Mouse (Mus musculus) liver, embryonic 12.5 days (tissue): ENCODE measurements around the gene Gpr173. TPM values are rescaled to one million over a fixed set of nuclear protein-coding genes. Genes with fewer than 3 reads are reported as not detected.
A peak's percentile ranks its signal among the peaks of the same experiment; 100 is the strongest.
"Not testable (repeated sequence)": the region's sequence is repeated elsewhere in the genome, so short reads cannot be mapped to it uniquely, and the experiment has no call there.

Source experiments
- ATAC-seq: fragments of 200-750 bp; cut with Nextera tagmentation; 2 replicates; pipeline ENCODE4 v1.8.0; 2017; ENCODE audit warnings: moderate number of reproducible peaks, mild to moderate bottlenecking, moderate library complexity
- H3K27ac ChIP-seq: fragments of 300-500 bp; sonication (generic); 2 replicates; pipeline ENCODE4 v1.5.1; 2016; ENCODE audit warnings: mild to moderate bottlenecking
- H3K27me3 ChIP-seq: fragments of 300-500 bp; sonication (generic); replicated peaks from 2 replicates; pipeline ENCODE4 v1.6.1; 2016; ENCODE audit warnings: mild to moderate bottlenecking, moderate library complexity
- H3K36me3 ChIP-seq: fragments of 300-500 bp; sonication (generic); 2 replicates; pipeline ENCODE4 v1.6.1; 2016; ENCODE audit warnings: mild to moderate bottlenecking, moderate library complexity
- H3K4me1 ChIP-seq: fragments of 300-500 bp; sonication (generic); 2 replicates; pipeline ENCODE4 v1.6.1; 2016
- H3K4me2 ChIP-seq: fragments of 300-500 bp; sonication (generic); 2 replicates; pipeline ENCODE4 v1.6.1; 2016; ENCODE audit warnings: mild to moderate bottlenecking, moderate library complexity
- H3K4me3 ChIP-seq: fragments of 300-500 bp; sonication (generic); 2 replicates; pipeline ENCODE4 v1.5.1; 2016; ENCODE audit warnings: mild to moderate bottlenecking, moderate library complexity
- H3K9ac ChIP-seq: fragments of 300-500 bp; sonication (generic); 2 replicates; pipeline ENCODE4 v1.6.1; 2016; ENCODE audit warnings: mild to moderate bottlenecking, moderate library complexity
- H3K9me3 ChIP-seq: fragments of 300-500 bp; sonication (generic); replicated peaks from 2 replicates; pipeline ENCODE4 v1.6.1; 2016; ENCODE audit warnings: mild to moderate bottlenecking, moderate library complexity
- WGBS: fragments of 180-500 bp; shearing (Covaris S2); methylation state at CpG from one replicate; pipeline ENCODE4 v1.1.7; 2016; ENCODE audit not compliant: insufficient replicate concordance; 5-methylcytosine and 5-hydroxymethylcytosine counted together
- polyA plus RNA-seq: library from polyadenylated mRNA; unstranded; fragments of >200 nt; fragmentation: Nextera tagmentation; extraction: Ambion mirVana; gene quantifications from 2 replicates; pipeline ENCODE4 v1.2.1, GENCODE M21; 2016

Gene Gpr173
- polyA plus RNA-seq, 1 experiment from 2014 or later: 0.29 TPM

DNA sequence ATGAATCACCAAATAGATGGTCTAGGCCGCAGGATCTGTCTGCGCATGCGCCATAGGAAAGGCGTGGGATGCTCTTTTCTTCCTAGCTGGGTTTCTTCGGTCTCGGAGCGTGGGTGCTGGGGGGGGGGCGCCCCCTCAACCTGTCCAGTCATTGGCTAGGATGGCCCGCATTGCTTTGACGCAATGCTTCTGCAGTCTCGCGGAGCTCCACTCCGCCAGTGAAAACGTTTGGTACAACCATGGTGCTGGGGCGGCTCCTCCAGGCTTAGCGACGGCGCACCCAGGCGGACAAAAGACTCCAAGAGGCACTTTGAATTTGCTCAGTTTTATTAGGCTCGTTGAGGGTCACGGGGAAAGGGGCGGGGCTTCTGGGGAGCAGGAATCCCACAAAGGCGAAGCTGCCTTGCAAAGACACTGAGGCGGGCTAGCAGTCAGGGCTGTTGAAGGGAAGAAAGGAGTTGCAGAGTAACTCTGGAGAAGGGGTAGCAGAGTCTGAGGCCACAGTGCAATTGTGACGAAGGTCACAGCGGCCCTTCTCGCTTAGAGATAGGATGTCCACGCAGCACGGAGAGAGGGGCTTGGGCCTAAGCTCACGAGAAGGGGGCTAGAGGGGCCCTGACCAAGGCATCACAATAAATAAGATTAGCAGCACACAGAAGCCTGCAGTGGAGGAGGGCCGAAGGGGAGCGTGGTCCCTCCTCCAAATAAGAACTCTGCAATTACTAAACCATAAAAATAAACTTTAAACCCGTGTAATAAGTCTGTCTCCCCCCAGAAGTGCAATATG, 31.8 kb downstream of the Gpr173 start:
- no peaks in the 10 kb centered on the region for H3K9me3 ChIP-seq
- peak overlapping the region; percentile 68 for H3K4me2 ChIP-seq

DNA sequence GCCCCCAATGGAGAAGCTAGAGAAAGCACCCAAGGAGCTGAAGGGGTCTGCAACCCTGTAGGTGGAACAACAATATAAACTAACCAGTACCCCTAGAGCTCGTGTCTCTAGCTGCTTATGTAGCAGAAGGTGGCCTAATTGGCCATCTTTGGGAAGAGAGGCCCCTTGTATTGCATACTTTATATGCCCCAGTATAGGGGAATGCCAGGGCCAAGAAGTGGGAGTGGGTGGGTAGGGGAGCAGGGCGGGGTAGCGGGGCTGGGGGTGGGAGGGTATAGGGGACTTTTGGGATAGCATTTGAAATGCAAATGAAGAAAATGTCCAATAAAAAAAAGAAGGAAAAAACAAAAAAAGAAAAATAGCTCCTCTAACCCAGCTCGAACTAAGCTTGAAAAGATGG, 32.4 kb downstream of the Gpr173 start:
- 0 out of 2 replicates have a peak, but pooled peaks have one; percentile 1 for ATAC-seq
- H3K4me3 ChIP-seq: peak overlapping the region; percentile 56
- peaks cover 16% of the 10 kb centered on the region for H3K27me3 ChIP-seq
- 52% methylated on average over 4 of the region's 4 CpGs for WGBS
- H3K4me2 ChIP-seq: peak overlapping the region; percentile 68
- not testable (repeated sequence) for H3K9ac ChIP-seq, H3K9me3 ChIP-seq
- H3K27ac ChIP-seq: 0 out of 2 replicates have a peak overlapping the region, but pooled peaks have one; percentile 75
- peaks cover 15% of the 10 kb centered on the region for H3K36me3 ChIP-seq
- peaks cover 10% of the 10 kb centered on the region for H3K4me1 ChIP-seq

More for the DNA sequence above, 31.8 kb downstream of the Gpr173 start:
- Histone ChIP-seq H3K27me3 (peaks cover 22% of the 10 kb centered on the region), H3K36me3 (peaks cover 15% of the 10 kb centered on the region), H3K9ac (peak overlapping the region; percentile 46; the same call in 1 of the 2 replicates), H3K27ac (peak overlapping the region; percentile 75), H3K4me1 (peaks cover 16% of the 10 kb centered on the region), H3K4me3 (peak overlapping the region; percentile 56)
- 10% methylated on average over 33 of the region's 33 CpGs for WGBS
- ATAC-seq: peak; percentile 92

DNA sequence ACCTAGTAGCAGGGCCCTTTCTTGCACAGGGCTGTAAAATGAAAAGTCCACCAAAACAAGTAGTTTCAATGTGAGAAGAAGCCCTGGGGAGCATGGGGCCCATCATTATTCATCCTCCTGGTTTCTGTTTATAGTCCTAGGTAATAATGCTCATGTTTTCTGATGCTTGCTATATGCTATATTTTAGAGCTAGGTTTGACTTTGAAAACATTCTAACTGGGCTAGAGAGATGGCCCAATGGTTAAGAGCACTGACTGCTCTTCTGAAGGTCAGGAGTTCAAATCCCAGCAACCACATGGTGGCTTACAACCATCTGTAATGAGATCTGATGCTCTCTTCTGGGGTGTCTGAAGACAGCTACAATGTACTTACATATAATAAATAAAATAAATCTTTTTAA, 39.1 kb downstream of the Gpr173 start:
- H3K4me1 ChIP-seq, H3K36me3 ChIP-seq, ATAC-seq, H3K27ac ChIP-seq, H3K9me3 ChIP-seq, H3K4me3 ChIP-seq, H3K9ac ChIP-seq, H3K27me3 ChIP-seq, H3K4me2 ChIP-seq: not testable (repeated sequence)

DNA sequence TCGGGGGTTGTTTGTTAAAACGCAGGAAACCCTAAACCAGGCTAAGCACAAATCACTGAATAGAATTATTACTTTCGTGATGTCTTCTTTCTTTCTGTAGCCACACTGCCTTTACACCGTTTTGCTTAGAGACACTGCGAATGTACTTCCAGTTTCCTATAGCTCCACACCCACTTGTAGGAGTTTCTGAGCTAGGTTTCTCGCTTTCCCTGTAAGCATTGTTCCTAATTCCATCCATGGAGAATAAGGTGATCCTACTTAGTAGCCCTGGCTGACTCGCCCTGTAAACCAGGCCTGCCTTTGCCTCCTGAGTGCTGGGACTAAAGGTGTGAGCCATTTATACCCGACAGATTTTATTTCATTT, 40.8 kb downstream of the Gpr173 start:
- H3K4me3 ChIP-seq: peak overlapping the region; percentile 65
- H3K9ac ChIP-seq: peak overlapping the region; percentile 48; the same call in 1 of the 2 replicates
- peaks cover 9% of the 10 kb centered on the region; the same call in 1 of the 2 replicates for H3K27me3 ChIP-seq
- ATAC-seq: peak; percentile 43
- no peaks in the 10 kb centered on the region for H3K36me3 ChIP-seq
- no peaks in the 10 kb centered on the region for H3K9me3 ChIP-seq
- H3K4me1 ChIP-seq: peaks cover 9% of the 10 kb centered on the region; the same call in 1 of the 2 replicates
- 19% methylated on average over 8 of the region's 8 CpGs for WGBS
- no peak overlapping the region for H3K27ac ChIP-seq
- peak overlapping the region; percentile 74 for H3K4me2 ChIP-seq

DNA sequence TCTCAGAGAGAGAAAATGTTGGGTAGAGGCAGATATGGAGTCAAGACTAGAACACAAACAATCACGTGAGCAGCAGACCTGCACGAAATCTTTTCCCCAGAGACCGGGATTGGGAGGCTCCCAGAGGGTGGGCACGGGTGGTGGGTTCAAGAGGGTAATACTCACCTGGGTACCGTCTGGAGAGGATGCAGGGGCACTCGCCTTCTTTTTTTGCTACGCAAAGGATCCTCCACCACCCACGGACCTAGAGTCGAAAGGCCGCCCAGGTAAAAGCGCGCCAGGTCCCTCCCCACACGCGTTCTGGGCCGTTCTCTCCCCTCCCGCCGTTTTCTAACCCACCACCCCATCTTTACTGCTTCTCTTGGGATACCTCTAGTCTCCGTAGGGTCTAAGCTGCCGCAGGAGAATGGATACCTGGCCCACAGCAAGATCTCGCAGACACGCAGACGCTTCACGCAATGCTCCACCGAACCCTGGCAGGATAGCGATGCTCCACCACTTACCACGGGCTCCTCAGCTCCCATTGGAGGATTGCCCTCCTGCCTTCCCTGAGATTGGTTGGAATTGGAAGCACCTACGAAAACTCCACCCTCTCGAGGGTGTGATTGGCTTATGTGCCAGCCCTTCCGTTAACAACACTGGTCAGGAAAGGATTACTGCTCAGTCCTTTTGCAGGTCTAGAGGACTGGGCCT, 41.4 kb downstream of the Gpr173 start, which contains the start of gene Kantr:
Kantr (minus strand) TSS at position 500 of the 693 bp plus-strand sequence.
- Histone ChIP-seq H3K4me3 (peak within 1 kb of the TSS; percentile 65), H3K9ac (peak within 1 kb of the TSS; percentile 67), H3K4me1 (peaks cover 9% of the 10 kb centered on the region; the same call in 1 of the 2 replicates), H3K9me3 (no peaks in the 10 kb centered on the region), H3K4me2 (peak within 1 kb of the TSS; percentile 74), H3K27ac (peak within 1 kb of the TSS; percentile 20; the same call in 1 of the 2 replicates), H3K36me3 (no peaks in the 10 kb centered on the region), H3K27me3 (peaks cover 9% of the 10 kb centered on the region; the same call in 1 of the 2 replicates)
- 7% methylated on average over 29 of the region's 29 CpGs for WGBS
- peak; percentile 100 for ATAC-seq

DNA sequence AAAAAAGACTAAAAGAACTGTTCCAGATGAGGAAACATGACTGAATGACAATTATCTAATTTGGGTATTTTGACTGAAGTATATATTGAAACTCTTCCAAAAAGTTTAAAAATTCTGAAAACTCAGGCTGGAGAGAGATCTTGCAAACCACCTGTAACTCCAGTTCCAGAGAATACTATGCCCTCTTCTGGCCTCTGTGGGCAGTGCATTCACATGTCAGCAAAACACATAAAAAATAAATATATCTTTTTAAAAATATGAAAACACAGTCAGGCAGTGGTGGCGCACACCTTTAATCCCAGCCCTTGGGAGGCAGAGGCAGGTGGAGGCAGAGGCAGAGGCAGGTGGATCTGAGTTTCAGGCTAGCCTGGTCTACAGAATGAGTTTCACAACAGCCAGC, 44.9 kb downstream of the Gpr173 start:
- 53% methylated on average over 1 of the region's 1 CpGs for whole genome bisulfite sequencing
- no peak overlapping the region for H3K4me3 ChIP-seq

DNA sequence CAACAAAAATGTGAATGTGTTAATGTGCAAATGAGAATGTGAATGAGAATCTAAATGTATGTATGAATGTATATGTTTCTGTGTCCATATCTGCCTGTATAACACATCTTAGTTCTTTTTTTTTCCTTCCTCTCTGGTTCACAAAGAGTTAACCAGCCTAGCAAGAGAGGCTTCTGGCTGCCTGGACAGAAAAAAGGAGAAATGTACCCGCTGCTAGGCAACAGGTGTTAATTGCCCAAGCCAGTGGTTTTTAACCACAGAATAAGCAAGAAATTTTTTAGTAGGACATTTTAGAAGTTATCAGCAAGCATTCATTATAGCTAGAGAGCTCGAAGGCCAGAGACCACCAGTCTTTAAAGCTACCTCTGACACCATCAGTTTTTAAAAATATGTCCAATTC, 45.7 kb downstream of the Gpr173 start:
- Histone ChIP-seq H3K36me3 (no peaks in the 10 kb centered on the region), H3K9ac (no peak overlapping the region), H3K4me2 (no peak overlapping the region), H3K9me3 (no peaks in the 10 kb centered on the region), H3K4me3 (no peak overlapping the region), H3K4me1 (peaks cover 9% of the 10 kb centered on the region; the same call in 1 of the 2 replicates), H3K27ac (no peak overlapping the region), H3K27me3 (peaks cover 6% of the 10 kb centered on the region; the same call in 1 of the 2 replicates)
- 50% methylated on average over 2 of the region's 2 CpGs for whole genome bisulfite sequencing
- no peak for ATAC-seq

More for the DNA sequence above, 44.9 kb downstream of the Gpr173 start:
- H3K4me2 ChIP-seq: no peak overlapping the region
- no peaks in the 10 kb centered on the region for H3K9me3 ChIP-seq
- H3K4me1 ChIP-seq: peaks cover 9% of the 10 kb centered on the region; the same call in 1 of the 2 replicates
- H3K9ac ChIP-seq: no peak overlapping the region
- no peak for ATAC-seq
- no peaks in the 10 kb centered on the region for H3K36me3 ChIP-seq
- H3K27me3 ChIP-seq: peaks cover 6% of the 10 kb centered on the region; the same call in 1 of the 2 replicates
- no peak overlapping the region for H3K27ac ChIP-seq

DNA sequence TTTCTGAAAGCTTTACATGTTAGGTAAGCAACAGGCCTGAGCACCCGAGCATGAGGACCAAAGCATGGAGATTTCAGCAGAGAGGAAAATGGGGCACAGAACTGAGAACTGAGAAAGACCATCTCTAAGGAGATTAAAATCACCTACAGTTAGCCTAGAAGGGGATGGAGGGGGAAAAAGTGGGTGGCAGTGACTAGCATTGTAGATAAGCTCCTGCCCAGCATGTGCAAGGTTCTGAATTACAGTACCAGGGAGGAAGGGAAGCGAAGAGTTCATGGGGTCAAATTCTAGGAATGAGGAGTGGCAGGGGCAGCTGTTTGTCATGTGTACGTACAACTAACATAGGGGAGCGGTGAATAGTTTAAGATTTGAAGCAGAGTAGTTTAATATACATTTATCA, 48.0 kb downstream of the Gpr173 start:
- WGBS: 64% methylated on average over 4 of the region's 4 CpGs
- ATAC-seq: no peak
- H3K9ac ChIP-seq: no peak overlapping the region
- H3K36me3 ChIP-seq: no peaks in the 10 kb centered on the region
- no peaks in the 10 kb centered on the region for H3K9me3 ChIP-seq
- no peaks in the 10 kb centered on the region; the same call in 1 of the 2 replicates for H3K27me3 ChIP-seq
- no peak overlapping the region for H3K4me2 ChIP-seq
- H3K4me3 ChIP-seq: no peak overlapping the region
- H3K4me1 ChIP-seq: no peaks in the 10 kb centered on the region
- H3K27ac ChIP-seq: no peak overlapping the region

DNA sequence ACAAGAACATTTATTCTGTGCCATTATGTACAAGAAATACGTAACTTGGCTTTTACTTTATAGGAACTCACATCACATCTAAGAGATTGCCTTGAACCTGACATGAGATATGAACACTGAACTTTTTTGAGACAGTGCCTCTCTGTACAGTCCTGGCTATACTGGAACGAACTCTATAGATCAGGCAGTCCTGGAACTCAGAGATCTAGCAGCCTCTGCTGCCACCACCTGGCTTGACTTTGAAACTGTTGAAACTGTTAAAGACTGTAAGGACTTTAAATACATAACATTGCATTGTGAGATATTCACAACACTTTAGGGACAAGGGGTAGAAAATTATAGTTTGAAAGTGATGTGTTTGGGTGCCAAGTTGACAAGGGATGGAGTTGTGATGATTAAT, 60.6 kb downstream of the Gpr173 start:
- H3K36me3 ChIP-seq: no peaks in the 10 kb centered on the region
- H3K9me3 ChIP-seq: no peaks in the 10 kb centered on the region
- no peaks in the 10 kb centered on the region for H3K27me3 ChIP-seq
- H3K4me2 ChIP-seq: no peak overlapping the region
- H3K4me3 ChIP-seq: no peak overlapping the region
- 25% methylated on average over 2 of the region's 2 CpGs for WGBS
- H3K4me1 ChIP-seq: peaks cover 27% of the 10 kb centered on the region
- ATAC-seq: peak; percentile 77
- H3K27ac ChIP-seq: peak overlapping the region; percentile 90
- H3K9ac ChIP-seq: no peak overlapping the region

DNA sequence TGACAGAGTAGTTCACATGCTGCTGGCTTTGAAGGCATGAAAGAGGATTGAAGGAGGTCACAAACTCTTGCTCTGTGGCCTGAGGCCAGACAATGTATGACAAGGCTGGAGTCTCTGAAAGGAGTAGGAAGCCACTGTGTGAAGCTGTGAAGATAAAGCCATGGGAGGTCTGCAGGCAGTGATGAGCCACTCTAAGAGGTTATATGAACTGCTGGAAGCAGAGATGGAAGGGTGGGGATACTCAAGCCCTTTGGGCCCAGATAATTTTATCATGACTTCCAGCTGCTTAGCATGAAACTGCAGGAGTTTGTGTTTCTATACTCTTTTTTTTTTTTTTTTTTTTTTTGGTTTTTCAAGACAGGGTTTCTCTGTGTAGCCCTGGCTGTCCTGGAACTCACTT, 61.1 kb downstream of the Gpr173 start:
- peaks cover 27% of the 10 kb centered on the region for H3K4me1 ChIP-seq
- no peaks in the 10 kb centered on the region for H3K36me3 ChIP-seq
- no peak overlapping the region for H3K4me3 ChIP-seq
- peak overlapping the region; percentile 35; the same call in 1 of the 2 replicates for H3K9ac ChIP-seq
- no peaks in the 10 kb centered on the region for H3K27me3 ChIP-seq
- peak overlapping the region; percentile 90 for H3K27ac ChIP-seq
- peak overlapping the region; percentile 34 for H3K4me2 ChIP-seq
- ATAC-seq: peak; percentile 100
- H3K9me3 ChIP-seq: no peaks in the 10 kb centered on the region

DNA sequence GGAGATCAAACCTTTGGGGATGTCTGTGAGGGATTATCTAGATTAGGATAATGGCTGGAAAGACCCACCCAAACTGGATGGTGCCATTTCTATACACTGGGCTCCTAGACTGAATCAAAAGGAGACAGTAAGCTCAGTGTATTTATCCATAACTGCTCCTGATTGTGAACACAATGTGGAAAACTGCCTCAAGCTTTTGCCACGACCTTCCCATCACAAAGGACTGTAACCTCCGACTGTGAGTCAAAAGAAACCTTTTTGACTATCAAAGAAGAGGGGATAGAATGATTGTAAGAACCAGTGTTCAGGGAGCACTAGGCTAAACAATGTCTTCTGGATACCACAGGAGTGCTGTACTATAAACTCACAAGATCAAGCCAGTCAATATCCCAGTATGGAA, 62.3 kb downstream of the Gpr173 start:
- WGBS: 81% methylated on average over 2 of the region's 2 CpGs
- Histone ChIP-seq H3K9ac (no peak overlapping the region), H3K36me3 (no peaks in the 10 kb centered on the region), H3K27ac (peak overlapping the region; percentile 90), H3K4me3 (no peak overlapping the region), H3K27me3 (no peaks in the 10 kb centered on the region), H3K9me3 (no peaks in the 10 kb centered on the region), H3K4me2 (no peak overlapping the region), H3K4me1 (peaks cover 27% of the 10 kb centered on the region)
- no peak for ATAC-seq
